Mouse (Mus musculus): ENCODE measurements at regions not wholly inside any gene's neighbourhood (a gene's known extent, or its start where the extent isn't known, plus 50 kb on each side); places are given as distances from the start of the nearest gene placed in this dataset.

DNA sequence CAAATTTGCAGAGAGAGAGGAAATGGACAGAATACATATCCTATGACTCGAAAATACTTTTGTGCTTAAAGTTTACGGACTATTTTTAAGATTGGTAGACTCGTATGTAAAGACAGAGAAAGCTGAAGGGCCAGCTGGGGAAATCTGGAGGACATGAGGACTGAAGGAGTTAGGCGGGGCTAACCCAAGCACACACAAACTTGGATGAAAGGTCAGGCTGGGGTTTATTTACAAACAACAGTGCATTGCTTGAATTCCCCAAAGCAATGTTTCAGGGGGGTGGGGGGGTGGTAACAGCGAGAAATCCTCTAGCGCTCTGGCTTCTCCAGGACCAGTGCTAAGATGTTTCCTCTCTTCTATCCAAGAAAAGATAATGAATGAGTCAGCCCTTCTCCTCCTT, 68.3 kb downstream of the Ptger2 start:
- no peak for DNase-seq (ENCODE audit: low spot score in 2 of 2)

DNA sequence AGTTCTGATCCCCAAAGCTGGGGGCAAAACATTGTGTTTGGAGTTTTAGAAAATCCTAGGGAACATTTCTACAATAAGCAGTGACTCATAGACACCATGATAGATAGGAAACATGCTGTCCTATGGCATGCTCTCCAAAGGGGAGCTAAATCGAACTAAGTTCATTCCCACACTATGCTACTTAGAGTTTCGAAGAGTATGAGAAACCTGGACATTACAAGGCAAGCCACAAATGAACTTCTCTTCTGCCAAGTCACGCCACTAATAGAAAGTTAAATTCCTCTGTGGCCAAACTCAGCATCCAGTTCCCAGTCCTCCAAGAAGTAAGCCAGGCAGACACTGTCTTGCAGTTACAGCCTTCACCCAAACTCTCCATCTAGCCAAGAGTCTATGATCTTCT, 73.7 kb downstream of the Ptger2 start:
- DNase-seq (ENCODE audit: low spot score in 2 of 2): no peak

DNA sequence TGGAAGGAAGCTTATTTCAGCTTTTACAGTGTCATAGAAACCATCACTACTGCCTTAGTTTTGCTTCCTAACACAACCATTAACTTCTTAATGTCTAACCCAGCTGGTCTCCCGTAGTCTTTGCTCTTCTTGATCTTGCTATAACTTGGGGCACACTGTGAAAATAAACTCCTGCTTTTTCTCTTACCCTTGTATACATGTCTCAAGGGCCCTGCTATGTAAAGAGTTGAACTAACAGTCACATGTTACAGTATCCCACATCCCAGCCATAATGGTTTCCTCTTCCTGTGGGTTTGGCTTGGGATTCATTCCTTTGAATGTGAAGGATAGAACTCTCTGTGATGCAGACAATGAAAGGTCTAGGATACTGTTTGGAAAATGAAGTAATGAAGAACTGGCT, 76.5 kb downstream of the Ptger2 start:
- DNase-seq (ENCODE audit: low spot score in 2 of 2): no peak

DNA sequence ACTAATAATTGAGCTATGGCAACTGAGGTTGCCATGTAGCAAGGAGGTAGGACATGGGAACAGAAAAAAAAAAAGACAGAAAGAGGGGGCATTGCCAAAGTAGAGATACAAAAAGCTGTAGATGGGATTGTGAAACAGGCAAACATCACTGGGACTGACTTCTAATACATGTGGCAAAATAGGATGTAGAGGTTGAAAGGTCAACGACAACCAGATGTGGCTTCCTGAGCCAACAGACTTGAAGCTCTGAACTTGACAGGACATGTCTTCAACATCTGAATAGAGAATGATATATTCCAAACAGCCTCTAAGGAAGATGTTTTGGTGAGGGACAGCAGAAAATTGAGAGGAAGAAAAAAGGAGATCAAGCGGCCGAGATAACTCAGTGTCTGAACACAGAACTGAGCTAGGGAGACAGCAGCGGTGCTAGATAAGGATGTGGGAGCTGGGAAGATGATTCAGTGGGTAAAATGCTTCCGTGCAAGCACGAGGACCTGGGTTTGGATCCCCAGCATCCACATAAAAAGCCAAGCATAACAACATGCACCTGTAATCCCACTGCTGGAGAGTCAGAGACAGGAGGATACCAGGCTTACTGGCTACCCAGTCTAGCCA, 81.7 kb downstream of the Ptger2 start:
- DNase-seq (ENCODE audit: low spot score in 2 of 2): no peak

DNA sequence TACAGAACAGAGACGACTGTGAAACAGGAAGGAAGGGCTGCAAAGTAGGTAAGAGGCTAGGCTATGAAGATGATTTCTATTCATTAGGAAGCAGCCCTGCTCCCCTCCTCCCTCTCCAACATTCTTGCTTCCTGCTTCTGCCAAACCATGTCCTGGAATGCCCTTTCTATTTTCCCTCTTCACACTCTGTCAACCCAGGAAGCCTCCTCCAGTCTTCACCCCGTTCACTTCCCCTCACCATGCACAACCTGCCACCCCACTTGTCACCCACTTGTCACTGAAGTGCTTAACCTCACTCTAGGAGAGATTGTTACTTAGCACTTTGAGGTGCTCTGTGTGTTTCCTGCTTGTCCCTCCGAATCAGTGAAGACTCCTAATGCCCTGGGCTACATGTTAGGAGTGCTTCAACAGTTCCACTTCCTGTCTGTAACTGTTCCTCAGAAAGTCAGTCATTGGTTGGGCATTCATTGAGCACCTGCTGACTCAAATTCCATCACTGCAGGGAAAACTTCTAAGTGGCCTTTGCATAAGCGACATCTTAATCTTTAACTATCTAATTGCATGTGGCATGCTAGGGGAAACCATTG, 87.0 kb downstream of the Ptger2 start:
- no peak for DNase-seq (ENCODE audit: low spot score in 2 of 2)

DNA sequence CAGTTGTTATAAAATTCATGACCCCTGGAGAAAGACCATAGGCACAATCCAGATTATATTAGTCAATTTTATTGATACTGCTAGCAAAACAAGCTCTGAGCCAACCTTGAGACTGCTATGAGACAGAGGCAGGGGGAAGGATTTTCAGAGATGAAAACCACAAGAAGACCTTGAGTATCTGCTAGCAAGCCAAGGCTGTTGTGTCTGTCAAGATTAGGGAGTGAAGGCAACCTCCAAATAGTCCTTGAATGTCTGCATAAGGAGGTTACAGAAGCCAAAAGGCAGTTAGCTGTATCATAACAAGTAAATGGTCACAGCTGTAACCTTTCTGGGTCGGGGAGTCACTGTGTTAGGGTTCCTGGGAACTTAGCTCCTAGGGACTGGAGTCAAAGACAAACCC, 89.2 kb downstream of the Ptger2 start:
- peak in 1 of 2 experiments; percentile 5 for DNase-seq (ENCODE audit: low spot score in 2 of 2)

DNA sequence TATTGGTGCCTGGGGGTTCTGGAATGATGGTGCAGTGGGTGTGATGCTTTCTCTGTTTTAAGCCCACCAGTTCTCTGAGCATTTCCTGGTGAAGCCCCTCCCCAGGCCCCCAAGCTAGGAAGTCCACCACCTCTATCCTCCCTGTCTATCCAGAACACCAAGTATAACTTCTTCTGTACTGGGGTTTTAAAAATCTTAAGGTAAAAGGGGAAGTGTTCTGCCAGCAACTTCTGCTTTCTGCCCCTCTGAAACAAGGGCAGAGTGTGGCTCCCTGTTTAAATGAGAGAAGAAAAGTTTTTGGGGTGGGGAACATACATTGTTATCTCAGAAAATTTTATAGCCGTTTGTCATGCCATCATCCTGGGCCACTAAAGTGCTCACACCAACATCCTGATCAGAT, 91.8 kb downstream of the Ptger2 start:
- no peak for DNase-seq (ENCODE audit: low spot score in 2 of 2)

DNA sequence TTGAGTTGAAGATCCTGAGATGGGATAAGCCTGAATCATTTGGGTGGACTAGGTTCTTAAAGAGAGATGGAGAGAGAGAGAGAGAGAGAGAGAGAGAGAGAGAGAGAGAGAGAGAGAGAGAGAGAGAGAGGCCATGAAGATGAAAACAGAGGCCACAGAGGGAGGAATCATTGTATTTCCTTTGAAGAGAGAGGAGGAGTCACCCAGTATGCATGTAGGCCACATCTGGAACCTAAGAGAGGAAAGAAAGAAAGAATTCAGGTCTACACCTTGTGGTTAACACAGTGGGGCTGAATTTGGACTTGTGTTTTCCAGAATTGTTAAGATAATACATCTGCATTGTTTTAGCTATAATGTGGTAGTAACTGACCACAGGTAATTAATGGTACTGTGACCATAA, 92.2 kb downstream of the Ptger2 start:
- DNase-seq (ENCODE audit: low spot score in 2 of 2): no peak

DNA sequence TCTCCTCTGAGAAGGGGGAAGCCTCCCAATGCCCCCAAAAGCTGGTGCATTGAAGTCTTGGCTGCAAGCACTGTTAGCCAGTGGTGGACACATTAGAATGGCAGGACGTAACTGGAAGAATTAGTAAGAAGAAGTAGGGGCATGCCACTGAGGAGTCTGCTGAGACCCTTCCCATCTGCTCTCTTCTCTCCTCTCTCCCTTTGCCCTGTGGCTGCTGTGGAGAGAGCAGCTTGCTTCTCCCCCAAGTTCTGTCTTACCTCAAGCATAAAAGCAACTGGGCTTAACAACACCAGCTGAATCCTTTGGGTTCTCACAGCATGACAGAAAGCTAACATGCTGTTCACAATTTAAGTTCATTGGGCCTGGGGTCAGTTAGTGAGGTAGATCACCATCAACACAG, 95.1 kb downstream of the Ptger2 start:
- no peak for DNase-seq (ENCODE audit: low spot score in 2 of 2)
